Mouse (Mus musculus) CH12.LX (cell line): ENCODE measurements around the gene Ptdss2. TPM values are rescaled to one million over a fixed set of nuclear protein-coding genes. Genes with fewer than 3 reads are reported as not detected.
A peak's percentile ranks its signal among the peaks of the same experiment; 100 is the strongest.

Experiments
- DNase-seq: peaks from one replicate; pipeline ENCODE4 v3.0.0-alpha.2; 2013; ENCODE audit errors: extremely low read depth
- H3K27ac ChIP-seq: 2 replicates; pipeline ENCODE4 v1.5.1; 2012; ENCODE audit warnings: low read depth, mild to moderate bottlenecking, control low read depth, moderate library complexity; ENCODE audit not compliant: insufficient read depth
- H3K27me3 ChIP-seq: replicated peaks from 2 replicates; pipeline ENCODE3; 2012; ENCODE audit warnings: inconsistent platforms
- H3K36me3 ChIP-seq, 2 experiments: replicated peaks in 1 of 2; 2 replicates each; pipeline versions ENCODE3 to v1.6.1; 2012; ENCODE audit warnings: inconsistent platforms in 1 of 2, low read length in 1 of 2, mild to moderate bottlenecking in 1 of 2, mixed read lengths in 1 of 2, moderate library complexity in 1 of 2; ENCODE audit not compliant: control insufficient read depth in 1 of 2, insufficient read depth in 1 of 2
- H3K4me1 ChIP-seq, 2 experiments: 2 replicates each; pipeline ENCODE4 v1.6.1; 2012; ENCODE audit warnings: inconsistent platforms in 1 of 2, moderate library complexity in 1 of 2; ENCODE audit not compliant: insufficient read depth in 2 of 2, control insufficient read depth in 1 of 2
- H3K4me2 ChIP-seq: 2 replicates; pipeline ENCODE4 v1.6.1; 2012; ENCODE audit warnings: low read depth, mild to moderate bottlenecking, control low read depth; ENCODE audit not compliant: poor library complexity, insufficient read depth, severe bottlenecking
- H3K4me3 ChIP-seq, 3 experiments: fragments of 150-350 bp in 1 of 3; sonication (generic) in 1 of 3; replicated peaks in 1 of 3; 2 replicates each; pipeline versions ENCODE3 to v1.5.1; 2011 to 2012; ENCODE audit warnings: low read depth in 2 of 3, low read length in 2 of 3, mild to moderate bottlenecking in 2 of 3, moderate library complexity in 2 of 3, control low read depth in 1 of 3, improper control_type of control experiment in 1 of 3, inconsistent platforms in 1 of 3, mixed read lengths in 1 of 3; ENCODE audit not compliant: poor library complexity in 1 of 3
- H3K79me2 ChIP-seq: replicated peaks from 2 replicates; pipeline ENCODE4 v1.6.1; 2012; ENCODE audit warnings: mild to moderate bottlenecking, moderate library complexity; ENCODE audit not compliant: control insufficient read depth, poor library complexity, insufficient read depth, severe bottlenecking; ENCODE audit errors: extremely low read depth
- H3K9ac ChIP-seq: 2 replicates; pipeline ENCODE4 v1.6.1; 2012; ENCODE audit warnings: low read depth, mild to moderate bottlenecking, control low read depth, moderate library complexity; ENCODE audit not compliant: insufficient read depth
- H3K9me3 ChIP-seq: replicated peaks from 2 replicates; pipeline ENCODE3; 2012; ENCODE audit warnings: low read length, inconsistent platforms, mixed read lengths
- BHLHE40 ChIP-seq: IDR thresholded peaks from 2 replicates; pipeline ENCODE4 v1.6.1; 2011; ENCODE audit warnings: mild to moderate bottlenecking, low read depth, low read length, improper control_type of control experiment
- CHD1 ChIP-seq: IDR thresholded peaks from 2 replicates; pipeline ENCODE4 v1.6.1; 2012; ENCODE audit warnings: low read depth, low read length, improper control_type of control experiment, inconsistent platforms
- CHD2 ChIP-seq: IDR thresholded peaks from 2 replicates; pipeline ENCODE4 v1.6.1; 2011; ENCODE audit warnings: low read length, improper control_type of control experiment
- E2F4 ChIP-seq: IDR thresholded peaks from 2 replicates; pipeline ENCODE4 v1.6.1; 2011; ENCODE audit warnings: low read depth, low read length, improper control_type of control experiment; ENCODE audit not compliant: insufficient replicate concordance
- ELF1 ChIP-seq: IDR thresholded peaks from 2 replicates; pipeline ENCODE4 v1.6.1; 2014; ENCODE audit warnings: low read depth, mild to moderate bottlenecking, inconsistent platforms, low read length, improper control_type of control experiment
- EP300 ChIP-seq: IDR thresholded peaks from 2 replicates; pipeline ENCODE4 v1.6.1; 2011; ENCODE audit warnings: low read length, improper control_type of control experiment
- HCFC1 ChIP-seq: IDR thresholded peaks from 2 replicates; pipeline ENCODE4 v1.6.1; 2012; ENCODE audit warnings: low read depth, mild to moderate bottlenecking, inconsistent platforms, low read length, improper control_type of control experiment
- IRF4 ChIP-seq: IDR thresholded peaks from 2 replicates; pipeline ENCODE4 v1.6.1; 2014; ENCODE audit warnings: low read depth, mild to moderate bottlenecking, inconsistent platforms, low read length, improper control_type of control experiment
- JUN ChIP-seq: IDR thresholded peaks from 2 replicates; pipeline ENCODE4 v1.6.1; 2011; ENCODE audit warnings: low read depth, mild to moderate bottlenecking, low read length, improper control_type of control experiment, moderate library complexity; ENCODE audit not compliant: insufficient read depth
- KAT2A ChIP-seq: IDR thresholded peaks from 2 replicates; pipeline ENCODE4 v1.6.1; 2012; ENCODE audit warnings: low read length, improper control_type of control experiment, inconsistent platforms; ENCODE audit not compliant: insufficient replicate concordance
- MAFK ChIP-seq: IDR thresholded peaks from 2 replicates; pipeline ENCODE4 v1.6.1; 2011; ENCODE audit warnings: low read length, improper control_type of control experiment; ENCODE audit not compliant: insufficient replicate concordance
- MAX ChIP-seq: IDR thresholded peaks from 2 replicates; pipeline ENCODE4 v1.6.1; 2011; ENCODE audit warnings: low read length, improper control_type of control experiment
- MEF2A ChIP-seq: IDR thresholded peaks from 2 replicates; pipeline ENCODE4 v1.6.1; 2014; ENCODE audit warnings: low read depth, mild to moderate bottlenecking, inconsistent platforms, low read length, improper control_type of control experiment, borderline replicate concordance
- MXI1 ChIP-seq: IDR thresholded peaks from 2 replicates; pipeline ENCODE4 v1.6.1; 2011; ENCODE audit warnings: mild to moderate bottlenecking, low read depth, low read length, improper control_type of control experiment
- MYC ChIP-seq: IDR thresholded peaks from 2 replicates; pipeline ENCODE4 v1.6.1; 2011; ENCODE audit warnings: low read depth, mild to moderate bottlenecking, improper control_type of control experiment, low read length
- NRF1 ChIP-seq: IDR thresholded peaks from 2 replicates; pipeline ENCODE4 v1.6.1; 2014; ENCODE audit warnings: low read depth, mild to moderate bottlenecking, inconsistent platforms, low read length, improper control_type of control experiment, moderate library complexity
- POLR2A ChIP-seq: IDR thresholded peaks from 2 replicates; pipeline ENCODE4 v1.6.1; 2011; ENCODE audit warnings: low read depth, mild to moderate bottlenecking, improper control_type of control experiment, low read length
- POLR2AphosphoS2 ChIP-seq: IDR thresholded peaks from 2 replicates; pipeline ENCODE4 v1.6.1; 2011; ENCODE audit warnings: low read depth, low read length, improper control_type of control experiment
- RAD21 ChIP-seq: IDR thresholded peaks from 2 replicates; pipeline ENCODE4 v1.6.1; 2011; ENCODE audit warnings: low read depth, mild to moderate bottlenecking, low read length, improper control_type of control experiment, moderate library complexity
- SIN3A ChIP-seq: IDR thresholded peaks from 2 replicates; pipeline ENCODE4 v1.6.1; 2012; ENCODE audit warnings: low read length, improper control_type of control experiment, inconsistent platforms
- SMC3 ChIP-seq: IDR thresholded peaks from 2 replicates; pipeline ENCODE4 v1.6.1; 2011; ENCODE audit warnings: low read depth, low read length, improper control_type of control experiment
- USF1 ChIP-seq: IDR thresholded peaks from 2 replicates; pipeline ENCODE4 v1.6.1; 2014; ENCODE audit warnings: low read depth, mild to moderate bottlenecking, inconsistent platforms, low read length, improper control_type of control experiment
- USF2 ChIP-seq: conservative IDR thresholded peaks from 2 replicates; pipeline ENCODE4 v1.6.1; 2011; ENCODE audit warnings: low read depth, low read length, improper control_type of control experiment
- ZC3H11A ChIP-seq: IDR thresholded peaks from 2 replicates; pipeline ENCODE4 v1.6.1; 2012; ENCODE audit warnings: low read depth, mild to moderate bottlenecking, inconsistent platforms, low read length, improper control_type of control experiment
- ZMIZ1 ChIP-seq: IDR thresholded peaks from 2 replicates; pipeline ENCODE4 v1.6.1; 2012; ENCODE audit warnings: low read depth, mild to moderate bottlenecking, inconsistent platforms, low read length, improper control_type of control experiment
- ZNF384 ChIP-seq: IDR thresholded peaks from 2 replicates; pipeline ENCODE4 v1.6.1; 2012; ENCODE audit warnings: low read depth, low read length, improper control_type of control experiment, inconsistent platforms
- dilution Hi-C: fragments of 300-500 bp; cut with MboI; formaldehyde crosslinking; loops from 2 replicates; pipeline ENCODE4 v1.14.3; 2020; ENCODE audit warnings: low sequenced_read_pairs; ENCODE audit not compliant: extremely low pct_unique_long_range_greater_than_20kb, extremely low pct_ligation_motif_present
- in situ Hi-C: fragments of 300-500 bp; cut with MboI; formaldehyde crosslinking; loops from 3 replicates; pipeline ENCODE4 v1.14.3; 2019; ENCODE audit warnings: low sequenced_read_pairs, low pct_ligation_motif_present, low pct_unique_long_range_greater_than_20kb, mixed read lengths
- polyA plus RNA-seq: library from polyadenylated mRNA; unstranded; fragments of >175 nt; gene quantifications from 2 replicates; pipeline ENCODE4 v1.2.1, GENCODE M21; 2012; ENCODE audit warnings: low read depth; ENCODE audit not compliant: insufficient read length
- total RNA-seq, 2 experiments: library from RNA; depleted of rRNA; stranded (reverse); fragments of 300-350 nt in 1 of 2; fragments of >200 nt in 1 of 2; gene quantifications; 2 replicates each; pipeline ENCODE4 v1.2.3; 2012 to 2014

The Ptdss2 gene
- total and polyA plus RNA-seq, 3 experiments: 2.9 to 22.9 (median 12.0) TPM

GRCm38 (mm10) chr7:141193948-141194347 lies 71.8 kb downstream of the Ptdss2 start, which contains the start of the genes Hras and Lrrc56 (continued):
- TF ChIP-seq USF1 (no peak), MAFK (no peak), KAT2A (0 out of 2 replicates have a peak, but pooled peaks have one; percentile 63), SIN3A (no peak), NRF1 (peak; percentile 50), ELF1 (peak; percentile 90), CHD2 (peak; percentile 89), BHLHE40 (no peak)

- in situ Hi-C loops (no loop called here), dilution Hi-C loops (no loop called here)
- no peaks in the 10 kb centered on the region for H3K79me2 ChIP-seq
- TF ChIP-seq SMC3 (no peak), MEF2A (no peak), CHD2 (no peak), USF2 (no peak), ZMIZ1 (no peak), CHD1 (no peak), JUN (no peak), IRF4 (no peak), NRF1 (no peak), ELF1 (no peak), USF1 (no peak), HCFC1 (no peak)
- peaks cover 6 to 18% of the 10 kb centered on the region in 2 experiments for H3K4me1 ChIP-seq
- H3K27me3 ChIP-seq: no peaks in the 10 kb centered on the region
- H3K4me2 ChIP-seq: peak overlapping the region; percentile 86
- H3K9me3 ChIP-seq: no peaks in the 10 kb centered on the region
- H3K9ac ChIP-seq: peak overlapping the region; percentile 56
- H3K36me3 ChIP-seq: peaks cover 28 to 32% of the 10 kb centered on the region in 2 experiments
- peak overlapping the region; percentile 68 to 87 (median 85) for H3K4me3 ChIP-seq
- DNase-seq: no peak
- peak overlapping the region; percentile 8; the same call in 1 of the 2 replicates for H3K27ac ChIP-seq
Observed at GRCm38 (mm10) chr7:141194409-141194808, 72.2 kb downstream of the Ptdss2 start.

- no peaks in the 10 kb centered on the region for H3K9me3 ChIP-seq
- DNase-seq: peak; percentile 96
- in situ Hi-C loops (no loop called here), dilution Hi-C loops (no loop called here)
- H3K27ac ChIP-seq: no peak overlapping the region
- peak; percentile 30; the same call in 1 of the 2 replicates for TF ChIP-seq POLR2A
- TF ChIP-seq E2F4: no peak
- TF ChIP-seq CHD1: no peak
- no peak for TF ChIP-seq MAX
- TF ChIP-seq SIN3A: peak; percentile 85; the same call in 1 of the 2 replicates
- no peak for TF ChIP-seq ZC3H11A
- TF ChIP-seq MEF2A: no peak
- TF ChIP-seq MYC: no peak
- no peak for TF ChIP-seq IRF4
- TF ChIP-seq ELF1: peak; percentile 59; the same call in 1 of the 2 replicates
- TF ChIP-seq POLR2AphosphoS2: no peak
- peak; percentile 52 for TF ChIP-seq ZNF384
- peak; percentile 99 for TF ChIP-seq MXI1
- TF ChIP-seq EP300: no peak
- peak; percentile 12; the same call in 1 of the 2 replicates for TF ChIP-seq HCFC1
- no peak for TF ChIP-seq ZMIZ1
- TF ChIP-seq RAD21: no peak
- no peaks in the 10 kb centered on the region for H3K27me3 ChIP-seq
- peaks cover 25 to 27% of the 10 kb centered on the region in 2 experiments for H3K36me3 ChIP-seq
- peak overlapping the region; percentile 68 to 87 (median 85) for H3K4me3 ChIP-seq
- no peaks in the 10 kb centered on the region for H3K79me2 ChIP-seq
- peaks cover 6 to 18% of the 10 kb centered on the region in 2 experiments for H3K4me1 ChIP-seq
- H3K9ac ChIP-seq: peak overlapping the region; percentile 56
- peak overlapping the region; percentile 86 for H3K4me2 ChIP-seq
Observed at GRCm38 (mm10) chr7:141194830-141195229, 72.6 kb downstream of the Ptdss2 start.
